Mouse (Mus musculus) spleen, adult 18-20 months (tissue): ENCODE results near the gene Gucy1b2.

Experiments used
- DNase-seq, 2 experiments: peaks; one replicate each; pipeline ENCODE4 v3.0.0; 2022; ENCODE audit warnings: mixed read lengths in 2 of 2

Gene Gucy1b2

GRCm38 (mm10) chr14:62443840-62444430 lies 12.2 kb downstream of the Gucy1b2 start:
- no peak for DNase-seq

- DNase-seq = no peak
Observed at GRCm38 (mm10) chr14:62442971-62443370, 13.1 kb downstream of the Gucy1b2 start.

- DNase-seq = no peak
Observed at GRCm38 (mm10) chr14:62440036-62440435, 16.1 kb downstream of the Gucy1b2 start.

GRCm38 (mm10) chr14:62438236-62438635 lies 17.9 kb downstream of the Gucy1b2 start:
- DNase-seq = no peak

- DNase-seq = no peak
Observed at GRCm38 (mm10) chr14:62437806-62438205, 18.3 kb downstream of the Gucy1b2 start.

GRCm38 (mm10) chr14:62425277-62425691 lies 30.8 kb downstream of the Gucy1b2 start:
- no peak for DNase-seq

GRCm38 (mm10) chr14:62422265-62422664 lies 33.8 kb downstream of the Gucy1b2 start:
- DNase-seq = no peak

GRCm38 (mm10) chr14:62417501-62417900 lies 38.6 kb downstream of the Gucy1b2 start:
- DNase-seq = no peak

- DNase-seq = no peak
Observed at GRCm38 (mm10) chr14:62416742-62417134, 39.4 kb downstream of the Gucy1b2 start.

- DNase-seq = no peak
Observed at GRCm38 (mm10) chr14:62416007-62416741, 39.9 kb downstream of the Gucy1b2 start.

- DNase-seq = no peak
Observed at GRCm38 (mm10) chr14:62395346-62395745, 60.7 kb downstream of the Gucy1b2 start.

- DNase-seq = no peak
Observed at GRCm38 (mm10) chr14:62392754-62393153, 63.3 kb downstream of the Gucy1b2 start.

- DNase-seq = no peak
Observed at GRCm38 (mm10) chr14:62389729-62390536, 66.2 kb downstream of the Gucy1b2 start.

- DNase-seq = no peak
Observed at GRCm38 (mm10) chr14:62389064-62389728, 66.9 kb downstream of the Gucy1b2 start.

- DNase-seq = no peak
Observed at GRCm38 (mm10) chr14:62383786-62384299, 72.2 kb downstream of the Gucy1b2 start.

- DNase-seq = no peak
Observed at GRCm38 (mm10) chr14:62383109-62383508, 73.0 kb downstream of the Gucy1b2 start.

- DNase-seq = no peak
Observed at GRCm38 (mm10) chr14:62380606-62381005, 75.5 kb downstream of the Gucy1b2 start.

- DNase-seq = no peak
Observed at GRCm38 (mm10) chr14:62379391-62379790, 76.7 kb downstream of the Gucy1b2 start.

GRCm38 (mm10) chr14:62376115-62376514 lies 80.0 kb downstream of the Gucy1b2 start:
- no peak for DNase-seq

- DNase-seq = no peak
Observed at GRCm38 (mm10) chr14:62375694-62376093, 80.4 kb downstream of the Gucy1b2 start.

- no peak for DNase-seq
Observed at GRCm38 (mm10) chr14:62374001-62374400, 82.1 kb downstream of the Gucy1b2 start.

GRCm38 (mm10) chr14:62370819-62371218 lies 85.3 kb downstream of the Gucy1b2 start:
- no peak for DNase-seq

- DNase-seq = no peak
Observed at GRCm38 (mm10) chr14:62363774-62364173, 92.3 kb downstream of the Gucy1b2 start.
